Mouse (Mus musculus) heart, embryonic 16.5 days (tissue): ENCODE measurements at regions not wholly inside any gene's neighbourhood (a gene's known extent, or its start where the extent isn't known, plus 50 kb on each side); places are given as distances from the start of the nearest gene placed in this dataset.

Experiments used
- ATAC-seq: fragments of 200-750 bp; cut with Nextera tagmentation; replicated peaks from 2 replicates; pipeline ENCODE4 v1.8.0; 2017; ENCODE audit warnings: moderate number of reproducible peaks; ENCODE audit not compliant: insufficient read depth, low FRiP score; ENCODE audit errors: extremely low read depth
- H3K27ac ChIP-seq: fragments of 300-500 bp; sonication (generic); 2 replicates; pipeline ENCODE4 v1.5.1; 2014; ENCODE audit warnings: mild to moderate bottlenecking, low read length, control low read depth, moderate library complexity
- H3K27me3 ChIP-seq: fragments of 300-500 bp; sonication (generic); 2 replicates; pipeline ENCODE4 v1.6.1; 2014; ENCODE audit warnings: low read length, mixed read lengths; ENCODE audit not compliant: control insufficient read depth, insufficient read depth
- H3K36me3 ChIP-seq: fragments of 300-500 bp; sonication (generic); 2 replicates; pipeline ENCODE4 v1.6.1; 2014; ENCODE audit not compliant: control insufficient read depth, insufficient read depth
- H3K4me1 ChIP-seq: fragments of 300-500 bp; sonication (generic); 2 replicates; pipeline ENCODE4 v1.6.1; 2014; ENCODE audit warnings: low read length, mixed read lengths; ENCODE audit not compliant: control insufficient read depth, insufficient read depth
- H3K4me2 ChIP-seq: fragments of 300-500 bp; sonication (generic); 2 replicates; pipeline ENCODE4 v1.6.1; 2014; ENCODE audit warnings: low read depth, mild to moderate bottlenecking, control low read depth, low read length
- H3K4me3 ChIP-seq: fragments of 300-500 bp; sonication (generic); 2 replicates; pipeline ENCODE4 v1.5.1; 2014; ENCODE audit warnings: mild to moderate bottlenecking, control low read depth, low read length
- H3K9ac ChIP-seq: fragments of 300-500 bp; sonication (generic); 2 replicates; pipeline ENCODE4 v1.6.1; 2014; ENCODE audit warnings: low read length, control low read depth
- H3K9me3 ChIP-seq: fragments of 300-500 bp; sonication (generic); replicated peaks from 2 replicates; pipeline ENCODE4 v1.6.1; 2016; ENCODE audit warnings: low read length; ENCODE audit not compliant: control insufficient read depth
- WGBS: fragments of 180-500 bp; shearing (Covaris S2); extraction: QIAGEN DNeasy Blood & Tissue Kit; methylation state at CpG from one replicate; pipeline ENCODE4 v1.1.7; 2014; 5-methylcytosine and 5-hydroxymethylcytosine counted together

DNA sequence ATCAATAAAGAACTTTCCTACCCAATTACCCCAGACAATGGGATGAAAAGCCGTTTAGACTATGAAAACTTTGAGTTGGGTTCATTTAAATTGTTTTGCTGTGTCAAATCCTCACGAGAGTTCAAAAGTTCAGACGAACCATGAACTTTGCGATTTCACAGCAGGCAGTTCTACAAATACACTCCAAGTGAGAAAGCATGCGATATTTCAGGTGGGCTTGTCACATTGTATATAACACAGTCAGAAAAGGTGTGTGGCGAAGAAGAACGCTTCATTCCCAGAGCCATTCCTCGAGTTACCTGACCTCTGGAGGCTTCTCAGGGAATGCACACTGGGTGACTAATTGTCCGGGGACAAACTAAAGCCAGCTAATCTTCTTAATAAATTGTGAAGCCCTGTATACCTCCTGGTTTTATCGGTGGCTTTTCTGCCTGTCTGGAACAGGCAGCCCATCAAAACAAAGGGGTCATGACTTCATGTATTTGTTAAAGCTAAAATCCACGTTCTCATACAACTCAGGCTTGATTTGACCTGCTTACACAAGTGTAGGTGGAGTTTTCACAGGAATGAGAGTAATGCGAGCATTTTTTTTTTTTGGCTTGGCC, 92.1 kb downstream of the Cyp26a1 start:
- Histone ChIP-seq H3K4me2 (no peak overlapping the region), H3K36me3 (no peaks in the 10 kb centered on the region), H3K9me3 (no peaks in the 10 kb centered on the region), H3K4me3 (no peak overlapping the region), H3K4me1 (no peaks in the 10 kb centered on the region), H3K27me3 (no peaks in the 10 kb centered on the region), H3K27ac (no peak overlapping the region), H3K9ac (no peak overlapping the region)
- WGBS: 62% methylated on average over 12 of the region's 12 CpGs
- ATAC-seq: no peak

DNA sequence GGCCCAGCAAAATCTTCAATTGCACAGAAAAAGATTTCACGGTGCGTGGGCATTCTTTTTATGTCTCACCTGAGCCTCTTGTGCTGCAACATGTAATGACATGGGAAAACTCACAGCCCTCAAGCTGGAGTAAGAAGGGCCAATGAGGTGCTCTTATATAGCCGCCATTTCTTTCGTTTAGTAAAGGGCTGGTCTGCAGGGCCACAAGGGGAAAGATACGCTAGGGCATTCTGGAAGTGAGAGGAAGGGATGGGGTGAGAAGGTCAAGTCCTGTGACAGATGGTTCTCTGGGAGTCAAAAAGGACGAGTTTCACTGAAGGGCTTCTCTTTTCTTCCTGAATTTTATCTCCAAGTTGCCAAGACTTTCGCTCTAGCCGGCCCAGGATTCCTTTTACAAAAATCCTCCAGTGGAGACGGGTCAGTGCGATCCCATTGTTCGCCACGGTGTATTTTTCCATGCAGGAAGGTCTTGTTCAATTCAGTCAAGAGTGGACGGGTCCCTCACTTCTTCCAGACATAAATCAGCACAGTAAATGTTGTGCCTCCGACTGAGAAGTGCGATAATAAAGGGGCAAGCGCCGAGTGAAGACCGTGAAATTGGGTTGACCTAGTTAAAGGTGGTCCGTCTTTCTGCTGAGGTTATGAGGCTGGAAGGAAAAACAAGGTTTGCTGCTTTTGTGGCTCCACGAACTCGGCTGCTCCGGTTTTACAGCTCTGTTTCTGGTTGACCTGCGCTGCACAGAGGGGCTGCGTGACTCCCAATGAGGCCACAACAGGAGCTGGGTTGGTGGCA, 92.9 kb downstream of the Cyp26a1 start:
- Histone ChIP-seq H3K4me3 (no peak overlapping the region), H3K27me3 (no peaks in the 10 kb centered on the region), H3K36me3 (no peaks in the 10 kb centered on the region), H3K4me2 (no peak overlapping the region), H3K9me3 (no peaks in the 10 kb centered on the region), H3K4me1 (no peaks in the 10 kb centered on the region), H3K9ac (no peak overlapping the region), H3K27ac (no peak overlapping the region)
- 63% methylated on average over 24 of the region's 24 CpGs for WGBS
- no peak for ATAC-seq

DNA sequence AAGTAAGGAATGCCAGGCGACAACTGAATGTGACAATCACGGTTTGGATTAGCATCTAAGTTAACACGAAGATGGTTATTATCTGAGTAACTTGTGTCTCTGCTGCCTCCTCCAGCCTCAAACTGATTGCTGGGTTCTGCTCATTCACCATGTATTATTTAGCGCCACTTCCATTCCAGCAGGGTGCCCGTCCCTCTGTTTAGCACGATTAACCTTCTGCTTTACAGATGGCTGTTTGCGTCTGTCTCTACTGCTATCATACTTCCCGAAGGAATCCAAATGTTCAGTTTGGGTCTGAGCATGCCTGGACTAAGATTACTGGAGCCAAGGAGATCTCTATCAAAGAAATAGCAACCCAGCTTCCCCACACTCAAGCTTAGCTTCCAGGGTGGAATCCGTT, 95.6 kb downstream of the Cyp26a1 start:
- WGBS: 86% methylated on average over 9 of the region's 9 CpGs
- no peak for ATAC-seq

DNA sequence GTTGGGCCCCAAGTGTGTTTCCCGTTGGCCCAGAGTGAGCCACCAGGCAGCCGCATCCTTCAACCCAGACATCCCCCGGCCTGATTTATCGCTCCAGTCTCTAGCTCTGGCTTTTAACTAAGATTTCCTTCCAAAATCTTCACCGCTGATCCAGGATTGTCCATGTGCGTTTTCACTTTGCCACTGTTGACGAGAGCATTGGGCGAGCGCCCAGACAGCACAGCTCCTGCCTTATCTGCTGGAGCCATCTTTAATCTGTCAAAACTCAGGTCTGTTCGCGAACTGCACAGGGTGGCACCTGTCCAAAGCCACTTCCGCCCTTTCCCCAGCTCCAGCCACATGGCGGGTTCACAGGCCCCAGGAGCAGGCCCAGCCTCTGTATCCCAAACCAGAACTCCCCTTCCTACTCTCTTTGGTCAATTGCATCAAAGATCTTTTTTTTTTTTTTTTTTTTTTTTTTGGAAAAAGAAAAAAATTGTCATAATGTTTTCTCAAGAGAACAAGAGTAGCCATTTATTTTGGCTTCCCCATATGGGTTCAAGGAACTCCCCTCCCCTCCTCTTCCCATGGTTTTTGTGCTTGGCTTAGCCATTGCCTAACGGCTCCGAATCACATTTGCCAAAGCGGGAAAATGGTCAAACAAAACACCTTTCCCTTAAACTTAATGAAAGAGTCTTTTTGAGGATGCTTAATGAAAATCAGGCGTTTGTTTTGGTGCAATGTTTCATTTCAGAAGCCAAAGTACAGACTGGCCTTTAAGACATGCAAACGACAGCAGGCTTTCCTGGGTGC, 98.2 kb downstream of the Cyp26a1 start:
- 66% methylated on average over 18 of the region's 18 CpGs for WGBS
- Histone ChIP-seq H3K27ac (no peak overlapping the region), H3K4me2 (no peak overlapping the region), H3K27me3 (no peaks in the 10 kb centered on the region), H3K4me3 (no peak overlapping the region), H3K4me1 (no peaks in the 10 kb centered on the region), H3K9ac (no peak overlapping the region), H3K9me3 (no peaks in the 10 kb centered on the region), H3K36me3 (no peaks in the 10 kb centered on the region)
- ATAC-seq: peak; percentile 73

More for the DNA sequence above, 95.6 kb downstream of the Cyp26a1 start:
- Histone ChIP-seq H3K4me1 (no peaks in the 10 kb centered on the region), H3K36me3 (no peaks in the 10 kb centered on the region), H3K27ac (no peak overlapping the region), H3K4me2 (no peak overlapping the region), H3K4me3 (no peak overlapping the region), H3K9me3 (no peaks in the 10 kb centered on the region), H3K9ac (no peak overlapping the region), H3K27me3 (no peaks in the 10 kb centered on the region)

DNA sequence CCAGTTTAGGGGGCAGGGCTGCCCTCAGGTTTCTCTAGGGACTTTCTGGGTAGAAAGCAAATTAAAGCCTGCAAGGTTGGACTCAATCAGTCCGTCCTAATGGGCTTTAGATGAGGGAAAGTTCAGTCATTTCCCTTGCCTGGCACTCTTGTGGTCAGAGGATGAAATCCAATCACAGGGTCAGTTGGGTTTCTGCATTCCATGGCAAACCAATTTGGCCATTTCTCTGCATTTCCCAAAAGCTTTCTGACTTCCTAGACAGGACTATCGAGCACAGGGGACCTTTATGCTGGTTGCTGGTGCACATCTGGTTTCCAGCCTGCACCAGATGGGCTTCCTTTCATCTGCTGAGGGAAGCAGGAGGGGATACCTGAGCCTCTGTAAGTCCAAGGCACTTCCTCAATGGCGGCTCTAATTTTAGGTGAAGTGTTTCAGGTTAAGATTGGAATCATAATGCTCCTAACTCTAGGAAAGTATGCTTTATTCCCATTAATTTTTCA, 102.6 kb downstream of the Cyp26a1 start:
- no peaks in the 10 kb centered on the region for H3K27me3 ChIP-seq
- H3K9ac ChIP-seq: no peak overlapping the region
- H3K27ac ChIP-seq: no peak overlapping the region
- no peak overlapping the region for H3K4me3 ChIP-seq
- H3K36me3 ChIP-seq: no peaks in the 10 kb centered on the region
- H3K4me1 ChIP-seq: no peaks in the 10 kb centered on the region
- no peak for ATAC-seq
- H3K9me3 ChIP-seq: no peaks in the 10 kb centered on the region
- no peak overlapping the region for H3K4me2 ChIP-seq
- WGBS: 66% methylated on average over 3 of the region's 3 CpGs

DNA sequence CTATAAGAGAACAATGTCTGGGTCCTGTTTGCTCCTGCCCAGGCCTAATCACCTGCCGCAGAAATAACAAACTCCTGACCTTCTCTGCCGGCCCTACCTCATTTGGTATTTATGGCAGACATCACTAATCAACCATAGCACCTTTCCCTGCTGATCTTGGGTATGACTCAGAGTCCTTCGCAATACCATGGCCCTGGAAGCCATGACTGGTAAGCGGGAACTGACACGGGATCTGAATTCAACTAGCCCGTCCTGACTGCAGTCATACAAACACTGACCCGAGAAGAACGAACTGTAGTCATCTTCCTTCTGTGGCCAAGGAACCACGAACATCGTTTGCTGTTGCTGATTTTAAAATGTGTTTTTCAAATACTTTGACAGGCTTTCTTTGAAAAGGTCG, 112.1 kb downstream of the Cyp26a1 start:
- Histone ChIP-seq H3K4me3 (no peak overlapping the region), H3K36me3 (no peaks in the 10 kb centered on the region), H3K4me1 (peaks cover 7% of the 10 kb centered on the region), H3K9me3 (no peaks in the 10 kb centered on the region), H3K27ac (no peak overlapping the region), H3K4me2 (no peak overlapping the region), H3K9ac (no peak overlapping the region), H3K27me3 (no peaks in the 10 kb centered on the region)
- ATAC-seq: no peak
- 82% methylated on average over 11 of the region's 11 CpGs for WGBS

DNA sequence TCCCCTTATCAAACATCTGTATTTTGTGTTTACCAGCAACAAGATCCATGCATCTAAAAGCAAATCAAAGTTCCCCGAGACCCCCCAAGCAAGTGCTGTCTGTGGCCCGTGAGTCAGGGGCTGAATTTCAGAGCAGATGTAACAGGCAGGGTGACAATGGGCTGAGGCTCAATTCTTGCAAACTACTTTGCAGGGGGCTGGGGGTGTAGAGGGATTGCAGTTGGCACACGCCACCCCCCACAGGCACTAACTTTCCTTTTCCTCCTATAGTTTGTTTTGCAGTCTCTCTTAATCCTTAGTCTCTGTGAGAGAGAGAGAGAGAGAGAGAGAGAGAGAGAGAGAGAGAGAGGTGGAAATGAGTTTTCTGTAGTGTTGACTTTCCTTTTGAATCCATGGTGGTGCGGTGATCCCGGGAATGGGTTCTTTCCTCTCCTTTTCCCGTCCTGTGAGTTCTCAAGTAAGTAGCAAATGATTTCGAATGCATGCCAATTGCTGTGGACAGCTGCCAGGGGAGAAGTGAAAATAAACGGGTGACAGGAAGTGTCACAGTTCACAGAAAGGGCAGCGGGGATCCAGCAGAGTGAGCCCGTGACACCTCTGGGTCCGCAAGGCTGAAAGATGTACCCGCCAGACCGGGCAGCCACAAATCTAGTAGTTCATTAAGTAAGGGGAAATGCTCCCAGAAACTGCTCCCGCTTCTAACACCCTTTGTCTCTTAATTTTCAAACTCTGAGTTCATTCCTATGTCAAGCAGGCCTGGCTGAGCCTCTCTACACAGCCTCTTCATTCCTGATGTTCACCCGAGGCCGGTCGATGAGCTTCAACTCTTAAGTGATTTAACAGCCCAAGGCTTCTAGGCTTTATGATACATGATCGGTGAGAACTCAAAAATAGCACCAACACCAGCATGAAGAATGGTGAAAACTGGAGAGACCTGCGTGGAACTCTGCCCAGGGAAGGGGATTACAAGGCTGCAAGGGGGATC, 116.8 kb downstream of the Cyp26a1 start:
- Histone ChIP-seq H3K4me3 (peak overlapping the region; percentile 37), H3K9ac (no peak overlapping the region), H3K27ac (peak overlapping the region; percentile 10; the same call in 1 of the 2 replicates), H3K9me3 (no peaks in the 10 kb centered on the region), H3K36me3 (no peaks in the 10 kb centered on the region), H3K4me1 (peaks cover 10% of the 10 kb centered on the region), H3K27me3 (no peaks in the 10 kb centered on the region), H3K4me2 (peak overlapping the region; percentile 56)
- WGBS: 11% methylated on average over 19 of the region's 19 CpGs
- no peak for ATAC-seq

DNA sequence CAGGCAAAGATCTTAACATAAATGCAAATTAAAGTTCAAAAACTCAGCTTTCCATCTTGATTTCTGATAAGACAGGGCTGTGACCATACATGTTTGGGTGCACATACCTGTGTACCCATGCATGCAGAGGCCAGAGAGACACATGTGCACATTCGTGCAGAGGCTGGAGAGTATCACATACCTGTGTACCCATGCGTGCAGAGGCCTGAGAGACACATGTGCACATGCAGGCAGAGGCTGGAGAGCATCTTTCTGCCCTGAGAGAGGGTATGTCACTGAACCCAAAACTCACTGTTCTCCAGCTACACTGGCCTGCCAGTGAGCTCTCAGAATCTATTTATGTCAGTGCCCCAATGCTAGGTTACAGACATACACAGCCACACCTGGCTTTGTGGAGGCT, 118.0 kb downstream of the Cyp26a1 start:
- ATAC-seq: no peak
- no peak overlapping the region for H3K9ac ChIP-seq
- no peak overlapping the region for H3K4me3 ChIP-seq
- H3K9me3 ChIP-seq: no peaks in the 10 kb centered on the region
- H3K27me3 ChIP-seq: no peaks in the 10 kb centered on the region
- no peak overlapping the region for H3K27ac ChIP-seq
- H3K4me1 ChIP-seq: peaks cover 10% of the 10 kb centered on the region
- H3K4me2 ChIP-seq: no peak overlapping the region
- WGBS: 84% methylated on average over 2 of the region's 2 CpGs
- no peaks in the 10 kb centered on the region for H3K36me3 ChIP-seq
